Mouse (Mus musculus) liver, embryonic 16.5 days (tissue): ENCODE measurements at regions not wholly inside any gene's neighbourhood (a gene's known extent, or its start where the extent isn't known, plus 50 kb on each side); places are given as distances from the start of the nearest gene placed in this dataset.

ENCODE experiments used
- ATAC-seq: fragments of 200-750 bp; cut with Nextera tagmentation; 2 replicates; pipeline ENCODE4 v1.8.0; 2017; ENCODE audit warnings: low read depth, mild to moderate bottlenecking, moderate number of reproducible peaks, moderate library complexity
- H3K27ac ChIP-seq: fragments of 300-500 bp; sonication (generic); 2 replicates; pipeline ENCODE4 v1.5.1; 2014; ENCODE audit warnings: mild to moderate bottlenecking, low read length
- H3K27me3 ChIP-seq: fragments of 300-500 bp; sonication (generic); 2 replicates; pipeline ENCODE4 v1.6.1; 2014; ENCODE audit warnings: low read depth, low read length, mixed read lengths; ENCODE audit not compliant: control insufficient read depth, insufficient read depth
- H3K36me3 ChIP-seq: fragments of 300-500 bp; sonication (generic); 2 replicates; pipeline ENCODE4 v1.6.1; 2014; ENCODE audit warnings: mild to moderate bottlenecking; ENCODE audit not compliant: control insufficient read depth, insufficient read depth
- H3K4me1 ChIP-seq: fragments of 300-500 bp; sonication (generic); 2 replicates; pipeline ENCODE4 v1.6.1; 2014; ENCODE audit warnings: low read depth, low read length, mixed read lengths; ENCODE audit not compliant: control insufficient read depth
- H3K4me2 ChIP-seq: fragments of 300-500 bp; sonication (generic); 2 replicates; pipeline ENCODE4 v1.6.1; 2014; ENCODE audit warnings: low read depth, low read length, mixed read lengths
- H3K4me3 ChIP-seq: fragments of 300-500 bp; sonication (generic); 2 replicates; pipeline ENCODE4 v1.5.1; 2014; ENCODE audit warnings: low read depth, mild to moderate bottlenecking, low read length
- H3K9ac ChIP-seq: fragments of 300-500 bp; sonication (generic); 2 replicates; pipeline ENCODE4 v1.6.1; 2014; ENCODE audit warnings: low read depth, low read length
- H3K9me3 ChIP-seq: fragments of 300-500 bp; sonication (generic); replicated peaks from 2 replicates; pipeline ENCODE4 v1.6.1; 2016; ENCODE audit warnings: low read length; ENCODE audit not compliant: control insufficient read depth
- WGBS: fragments of 180-500 bp; shearing (Covaris S2); extraction: QIAGEN DNeasy Blood & Tissue Kit; methylation state at CpG from one replicate; pipeline ENCODE4 v1.1.7; 2014; ENCODE audit not compliant: insufficient replicate concordance; 5-methylcytosine and 5-hydroxymethylcytosine counted together

- no peak for ATAC-seq
- WGBS = 60% methylated on average over 2 of the region's 2 CpGs
- no peaks in the 10 kb centered on the region for H3K36me3 ChIP-seq
- no peak overlapping the region for H3K27ac ChIP-seq
- no peaks in the 10 kb centered on the region for H3K27me3 ChIP-seq
- H3K9me3 ChIP-seq = no peaks in the 10 kb centered on the region
- no peak overlapping the region for H3K4me3 ChIP-seq
- H3K4me2 ChIP-seq = no peak overlapping the region
- H3K9ac ChIP-seq = no peak overlapping the region
- H3K4me1 ChIP-seq = no peaks in the 10 kb centered on the region
Measured at GRCm38 (mm10) chr4:8935899-8936298, 697.1 kb upstream of the Car8 start.

GRCm38 (mm10) chr4:8934541-8934940 lies 695.7 kb upstream of the Car8 start:
- Histone ChIP-seq H3K9me3 (no peaks in the 10 kb centered on the region), H3K4me3 (no peak overlapping the region), H3K4me2 (no peak overlapping the region), H3K27ac (no peak overlapping the region), H3K36me3 (no peaks in the 10 kb centered on the region), H3K27me3 (no peaks in the 10 kb centered on the region), H3K9ac (no peak overlapping the region), H3K4me1 (no peaks in the 10 kb centered on the region)
- no peak for ATAC-seq
- WGBS = 42% methylated on average over 1 of the region's 1 CpGs

DNA sequence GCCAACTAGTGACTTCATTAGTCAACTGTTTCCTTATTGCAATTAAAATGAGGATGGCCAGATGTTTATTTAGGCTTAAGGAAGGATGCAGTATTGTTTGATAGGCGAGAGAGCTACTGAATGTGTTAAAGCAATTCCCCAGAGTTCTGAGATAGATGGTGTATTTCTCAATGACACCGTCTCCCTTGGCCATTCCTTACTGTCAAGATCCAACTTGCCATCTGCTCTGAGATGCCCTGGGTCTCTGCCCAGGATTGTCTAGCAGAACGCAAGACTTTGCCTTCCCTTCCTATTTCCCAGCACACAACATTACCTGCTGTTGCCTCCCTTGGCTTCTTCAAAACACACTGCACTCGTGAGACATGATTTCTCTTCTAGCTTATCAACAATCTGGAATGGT lies 690.5 kb upstream of the Car8 start:
- no peak overlapping the region for H3K4me3 ChIP-seq
- 60% methylated on average over 4 of the region's 4 CpGs for WGBS
- no peak for ATAC-seq

DNA sequence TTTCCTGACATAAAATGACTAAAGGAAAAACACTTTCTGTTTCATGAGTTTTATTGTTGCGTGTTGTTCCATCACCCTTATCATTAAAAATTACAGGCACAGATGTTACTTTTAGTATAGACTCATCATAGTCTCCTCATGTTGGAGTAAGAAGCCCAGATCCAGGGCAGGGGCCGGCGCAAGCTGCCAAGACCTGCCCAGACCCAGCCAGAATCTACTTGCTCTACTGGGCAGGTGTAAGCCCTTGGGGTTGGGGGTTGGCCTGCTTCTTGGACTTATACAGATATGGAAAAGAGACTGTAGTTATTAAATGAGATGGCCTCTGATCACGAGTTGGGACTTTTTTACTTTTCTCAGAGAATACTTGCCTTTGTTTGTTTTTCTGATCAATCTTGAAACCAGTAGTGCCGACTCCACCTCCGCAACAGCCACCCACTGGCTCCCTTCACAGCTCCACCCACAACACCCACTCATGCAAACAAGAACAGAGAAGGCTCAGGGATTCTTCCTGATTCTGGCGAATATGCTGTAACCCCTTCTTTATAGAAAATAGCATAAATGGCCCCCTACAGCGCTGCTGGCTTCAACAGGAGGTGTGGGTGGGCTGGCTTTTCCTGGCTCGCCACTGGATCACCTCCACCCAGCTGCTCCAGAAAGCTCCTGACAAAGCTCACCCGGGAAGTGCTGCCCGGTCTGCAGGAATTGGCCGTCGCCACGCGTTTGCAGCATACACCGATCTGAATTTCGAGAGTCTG lies 689.9 kb upstream of the Car8 start:
- H3K27ac ChIP-seq = no peak overlapping the region
- ATAC-seq = no peak
- 62% methylated on average over 17 of the region's 17 CpGs for WGBS
- no peaks in the 10 kb centered on the region for H3K9me3 ChIP-seq
- peaks cover 4% of the 10 kb centered on the region for H3K4me1 ChIP-seq
- H3K4me2 ChIP-seq = peak overlapping the region; percentile 41; the same call in 1 of the 2 replicates
- peak overlapping the region; percentile 28; the same call in 1 of the 2 replicates for H3K4me3 ChIP-seq
- H3K36me3 ChIP-seq = no peaks in the 10 kb centered on the region
- no peak overlapping the region for H3K9ac ChIP-seq
- no peaks in the 10 kb centered on the region for H3K27me3 ChIP-seq

More for the DNA sequence above, 690.5 kb upstream of the Car8 start:
- Histone ChIP-seq H3K9ac (no peak overlapping the region), H3K27ac (no peak overlapping the region), H3K9me3 (no peaks in the 10 kb centered on the region), H3K4me1 (peaks cover 4% of the 10 kb centered on the region), H3K27me3 (no peaks in the 10 kb centered on the region), H3K4me2 (peak overlapping the region; percentile 41; the same call in 1 of the 2 replicates), H3K36me3 (no peaks in the 10 kb centered on the region)

- Histone ChIP-seq H3K9ac (no peak overlapping the region), H3K27ac (no peak overlapping the region), H3K4me1 (peaks cover 4% of the 10 kb centered on the region), H3K36me3 (no peaks in the 10 kb centered on the region), H3K9me3 (no peaks in the 10 kb centered on the region), H3K27me3 (no peaks in the 10 kb centered on the region), H3K4me2 (no peak overlapping the region), H3K4me3 (no peak overlapping the region)
- WGBS = 22% methylated on average over 8 of the region's 8 CpGs
- ATAC-seq = no peak
Measured at GRCm38 (mm10) chr4:8927276-8927906, 688.5 kb upstream of the Car8 start.

DNA sequence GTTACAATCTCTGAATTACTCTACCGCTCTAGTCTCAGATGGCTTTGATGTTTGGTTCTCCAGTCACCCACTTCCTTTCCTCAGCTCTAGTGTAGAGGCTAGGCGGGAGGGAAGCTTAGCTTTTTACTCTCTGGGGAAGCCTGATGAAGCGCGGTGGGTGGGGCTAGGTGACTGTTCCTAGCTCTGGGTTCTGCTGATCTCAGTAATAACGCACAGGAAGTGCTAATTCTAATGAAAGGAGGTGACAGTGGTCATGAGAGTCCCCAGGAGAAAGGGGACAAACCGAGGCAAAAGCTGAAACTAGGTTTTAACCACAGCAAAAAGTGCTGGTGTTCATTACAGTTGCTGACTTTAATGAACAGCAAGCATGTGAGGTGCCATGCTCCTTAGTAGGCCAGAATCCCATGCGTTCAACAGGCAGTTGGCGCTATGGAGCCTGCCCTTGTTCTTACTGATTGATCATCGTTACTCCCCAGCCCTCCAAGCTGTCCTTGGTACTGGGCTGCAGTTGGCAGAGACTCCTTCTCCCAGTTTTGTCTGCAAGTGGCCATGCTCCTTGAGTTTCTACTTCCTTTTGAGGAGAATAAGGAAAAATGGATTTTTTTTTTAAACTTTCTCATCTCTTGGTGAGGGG lies 687.9 kb upstream of the Car8 start:
- whole genome bisulfite sequencing = 11% methylated on average over 9 of the region's 9 CpGs
- H3K4me2 ChIP-seq = no peak overlapping the region
- H3K4me1 ChIP-seq = peaks cover 9% of the 10 kb centered on the region

DNA sequence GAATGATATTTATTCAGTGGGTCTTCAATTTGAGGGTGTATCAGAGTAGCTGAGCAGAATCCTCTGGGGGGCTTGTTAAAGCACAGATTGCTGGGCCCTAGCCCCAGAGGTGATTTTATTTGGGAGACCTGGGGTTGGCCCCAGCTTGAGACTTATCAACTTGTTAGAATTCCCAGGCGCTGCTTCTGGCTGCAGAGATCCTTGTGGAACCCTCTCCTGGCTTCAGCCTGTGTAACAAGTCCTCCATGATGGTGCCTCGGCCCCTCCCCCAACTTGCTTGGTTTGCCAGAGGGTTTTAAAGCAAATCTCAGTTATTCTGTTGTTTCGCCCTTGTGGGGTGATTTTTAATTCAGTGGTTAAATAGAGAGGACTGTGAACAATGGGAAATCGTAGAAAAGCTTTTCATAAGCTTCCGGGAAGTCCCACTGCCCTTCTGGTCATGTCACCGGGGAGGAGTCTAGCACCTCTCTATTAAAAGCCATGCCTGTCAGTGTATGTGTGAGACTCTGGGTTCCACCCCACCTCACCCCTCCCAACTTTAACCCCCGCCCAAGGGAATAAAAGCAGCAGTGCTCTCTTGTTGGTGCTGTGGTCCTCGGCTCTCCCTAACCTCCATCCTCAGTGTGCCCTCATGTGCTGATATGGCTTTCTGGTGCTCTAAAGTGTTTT lies 684.0 kb upstream of the Car8 start:
- Histone ChIP-seq H3K4me2 (no peak overlapping the region), H3K36me3 (no peaks in the 10 kb centered on the region), H3K4me1 (peaks cover 10% of the 10 kb centered on the region), H3K9me3 (no peaks in the 10 kb centered on the region), H3K27ac (no peak overlapping the region), H3K4me3 (no peak overlapping the region), H3K27me3 (no peaks in the 10 kb centered on the region), H3K9ac (no peak overlapping the region)
- no peak for ATAC-seq
- 53% methylated on average over 8 of the region's 8 CpGs for WGBS

More for the DNA sequence above, 687.9 kb upstream of the Car8 start:
- Histone ChIP-seq H3K36me3 (no peaks in the 10 kb centered on the region), H3K27me3 (no peaks in the 10 kb centered on the region), H3K9ac (no peak overlapping the region), H3K27ac (no peak overlapping the region), H3K9me3 (no peaks in the 10 kb centered on the region), H3K4me3 (no peak overlapping the region)
- ATAC-seq = no peak

- no peak for ATAC-seq
- 18% methylated on average over 31 of the region's 31 CpGs for WGBS
- Histone ChIP-seq H3K4me2 (peak overlapping the region; percentile 43; the same call in 1 of the 2 replicates), H3K27me3 (no peaks in the 10 kb centered on the region), H3K9me3 (no peaks in the 10 kb centered on the region), H3K27ac (no peak overlapping the region), H3K4me3 (no peak overlapping the region), H3K9ac (no peak overlapping the region), H3K36me3 (no peaks in the 10 kb centered on the region), H3K4me1 (peaks cover 6% of the 10 kb centered on the region)
Measured at GRCm38 (mm10) chr4:8921477-8922385, 682.9 kb upstream of the Car8 start.
